Mouse (Mus musculus): ENCODE measurements at regions not wholly inside any gene's neighbourhood (a gene's known extent, or its start where the extent isn't known, plus 50 kb on each side); places are given as distances from the start of the nearest gene placed in this dataset.

DNA sequence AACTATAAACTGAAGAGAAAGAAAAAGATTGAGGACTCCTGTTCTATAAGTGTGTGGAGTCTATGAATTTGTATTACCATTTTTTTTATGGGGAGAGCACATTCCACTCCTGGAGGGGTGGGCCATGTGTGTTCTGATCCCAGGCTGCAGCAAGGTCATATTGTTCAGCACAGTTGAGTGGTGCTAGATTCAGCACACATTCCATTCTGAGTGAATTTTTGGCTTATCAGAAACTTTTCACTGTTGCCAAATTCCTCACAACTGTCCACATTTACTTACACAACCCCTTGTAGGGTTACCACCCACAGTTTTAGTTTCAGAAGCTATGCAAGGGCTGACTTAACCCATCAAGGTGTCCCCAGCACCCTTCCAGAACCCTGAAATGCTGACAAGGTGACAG, 262.7 kb downstream of the Zfp326 start:
- Histone ChIP-seq H3K4me2 (no peak overlapping the region), H3K27me3 (replicated peaks; ENCODE audit: control insufficient read depth, insufficient read depth, low read length) (no peaks in the 10 kb centered on the region), H3K4me3 (ENCODE audit: low read depth, low read length) (no peak overlapping the region), H3K9me3 (ENCODE audit: control insufficient read depth, low read length) (no peaks in the 10 kb centered on the region), H3K4me1 (replicated peaks; ENCODE audit: control insufficient read depth, insufficient read depth, low read length) (no peaks in the 10 kb centered on the region), H3K36me3 (ENCODE audit: control insufficient read depth, insufficient read depth, low read length) (no peaks in the 10 kb centered on the region), H3K9ac (ENCODE audit: low read depth, low read length) (no peak overlapping the region), H3K27ac (ENCODE audit: low read depth, low read length) (no peak overlapping the region)
- ATAC-seq (replicated peaks; ENCODE audit: low FRiP score) (no peak), DNase-seq (ENCODE audit: low spot score) (no peak)

DNA sequence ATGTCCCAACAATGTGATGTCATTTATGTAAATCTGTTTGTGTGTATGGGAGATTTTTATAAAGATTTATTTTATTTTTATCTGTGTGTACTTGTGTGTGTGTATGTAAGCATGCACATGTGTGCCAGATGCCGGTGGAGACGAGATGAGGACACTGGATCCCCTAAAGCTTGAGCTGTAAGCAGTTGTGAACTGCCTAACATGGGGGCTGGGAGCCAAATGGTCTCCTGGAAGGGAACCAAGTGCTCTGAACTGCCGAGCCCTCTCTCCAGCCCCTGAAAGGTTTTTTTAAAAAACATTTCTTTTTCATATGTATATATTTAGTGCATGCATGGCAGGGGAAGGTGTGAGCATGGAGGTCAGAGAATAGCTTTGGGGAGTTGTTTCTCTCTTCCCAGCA, 246.6 kb downstream of the Zfp326 start:
- no peak for ATAC-seq (replicated peaks; ENCODE audit: low FRiP score)

DNA sequence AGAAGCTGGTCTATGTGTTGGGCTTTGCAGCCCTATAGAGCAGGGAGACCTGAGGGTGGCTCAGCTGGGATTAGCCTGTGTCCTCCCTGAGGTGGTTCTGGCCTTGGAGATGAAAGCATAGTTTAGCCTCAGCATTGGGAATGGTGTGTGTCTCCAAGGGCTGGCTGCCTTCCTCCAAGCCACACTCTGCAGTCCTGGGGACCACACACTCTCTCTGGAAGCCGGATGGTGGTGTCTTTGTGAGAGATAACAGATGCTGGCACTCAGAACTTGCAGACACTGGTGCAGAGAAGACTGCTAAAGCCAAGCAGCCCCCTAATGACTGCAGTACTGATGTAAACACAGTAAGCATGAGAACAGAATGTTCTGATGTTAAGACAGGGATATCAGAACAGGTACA, 243.2 kb downstream of the Zfp326 start:
- no peaks in the 10 kb centered on the region for H3K4me1 ChIP-seq (replicated peaks; ENCODE audit: control insufficient read depth, insufficient read depth, low read length)
- WGBS, result 45% methylated on average over 1 of the region's 1 CpGs

More for the DNA sequence above, 246.6 kb downstream of the Zfp326 start:
- Histone ChIP-seq H3K9ac (ENCODE audit: low read depth, low read length) (no peak overlapping the region), H3K4me3 (ENCODE audit: low read depth, low read length) (no peak overlapping the region), H3K9me3 (ENCODE audit: control insufficient read depth, low read length) (no peaks in the 10 kb centered on the region), H3K27me3 (replicated peaks; ENCODE audit: control insufficient read depth, insufficient read depth, low read length) (no peaks in the 10 kb centered on the region), H3K36me3 (ENCODE audit: control insufficient read depth, insufficient read depth, low read length) (no peaks in the 10 kb centered on the region), H3K27ac (ENCODE audit: low read depth, low read length) (no peak overlapping the region), H3K4me2 (no peak overlapping the region), H3K4me1 (replicated peaks; ENCODE audit: control insufficient read depth, insufficient read depth, low read length) (no peaks in the 10 kb centered on the region)
- DNase-seq (ENCODE audit: low spot score), result no peak
- WGBS, result 68% methylated on average over 3 of the region's 3 CpGs

DNA sequence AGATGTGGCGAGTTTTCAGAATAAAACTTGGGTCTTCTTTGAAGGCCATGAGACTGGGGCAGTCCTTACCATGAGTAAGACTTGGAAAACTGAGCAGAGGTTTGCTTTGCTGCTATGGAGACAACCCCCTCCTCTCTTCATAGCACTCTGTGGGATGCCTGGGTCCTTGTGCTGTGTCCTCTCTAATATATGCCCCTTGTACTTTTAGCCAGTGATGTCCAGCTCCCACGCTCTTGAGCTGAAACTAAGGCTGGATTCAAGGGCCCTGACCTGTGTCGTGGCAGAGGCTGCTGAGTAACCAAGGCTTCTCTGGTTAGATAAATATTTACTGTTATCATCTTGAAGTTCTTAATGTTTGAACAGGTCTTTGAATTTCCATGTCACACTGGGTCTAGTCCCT, 236.8 kb downstream of the Zfp326 start:
- no peak overlapping the region for H3K27ac ChIP-seq (ENCODE audit: low read depth, low read length)
- no peaks in the 10 kb centered on the region for H3K27me3 ChIP-seq (replicated peaks; ENCODE audit: control insufficient read depth, insufficient read depth, low read length)
- H3K36me3 ChIP-seq (ENCODE audit: control insufficient read depth, insufficient read depth, low read length), result no peaks in the 10 kb centered on the region
- H3K9me3 ChIP-seq (ENCODE audit: control insufficient read depth, low read length), result no peaks in the 10 kb centered on the region
- 73% methylated on average over 3 of the region's 3 CpGs for WGBS
- no peak overlapping the region for H3K4me3 ChIP-seq (ENCODE audit: low read depth, low read length)
- no peak overlapping the region for H3K9ac ChIP-seq (ENCODE audit: low read depth, low read length)
- DNase-seq (ENCODE audit: low spot score) (no peak), ATAC-seq (replicated peaks; ENCODE audit: low FRiP score) (no peak)
- H3K4me2 ChIP-seq, result no peak overlapping the region
- no peaks in the 10 kb centered on the region for H3K4me1 ChIP-seq (replicated peaks; ENCODE audit: control insufficient read depth, insufficient read depth, low read length)

More for the DNA sequence above, 243.2 kb downstream of the Zfp326 start:
- Histone ChIP-seq H3K36me3 (ENCODE audit: control insufficient read depth, insufficient read depth, low read length) (no peaks in the 10 kb centered on the region), H3K27me3 (replicated peaks; ENCODE audit: control insufficient read depth, insufficient read depth, low read length) (no peaks in the 10 kb centered on the region), H3K27ac (ENCODE audit: low read depth, low read length) (no peak overlapping the region), H3K9ac (ENCODE audit: low read depth, low read length) (no peak overlapping the region), H3K9me3 (ENCODE audit: control insufficient read depth, low read length) (no peaks in the 10 kb centered on the region), H3K4me2 (no peak overlapping the region), H3K4me3 (ENCODE audit: low read depth, low read length) (no peak overlapping the region)
- no peak for ATAC-seq (replicated peaks; ENCODE audit: low FRiP score)
- DNase-seq (ENCODE audit: low spot score), result no peak

DNA sequence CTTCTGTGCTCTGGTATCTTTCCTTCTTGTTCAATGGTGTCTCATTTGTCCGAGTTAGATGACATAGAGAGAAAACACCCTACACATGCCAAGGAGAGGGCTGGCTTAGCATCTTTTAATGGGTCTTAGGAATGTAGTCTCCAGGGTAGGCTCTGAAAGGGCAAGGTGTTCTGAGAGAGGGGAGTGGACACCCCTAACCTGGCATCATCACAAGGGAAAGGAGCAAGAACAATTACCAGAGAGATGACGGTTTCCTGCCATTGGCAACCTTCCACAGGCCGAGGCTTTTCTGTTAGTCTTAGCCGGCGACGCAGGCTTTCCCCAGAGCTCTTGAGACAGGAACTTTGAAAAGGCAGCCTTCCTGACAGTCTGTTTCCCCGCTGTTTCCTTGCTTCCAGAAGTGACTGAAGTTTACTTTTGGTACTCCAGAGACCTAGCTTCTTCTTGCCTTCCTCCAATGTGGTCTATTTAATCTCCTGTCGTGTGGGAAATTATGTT, 232.2 kb downstream of the Zfp326 start:
- Histone ChIP-seq H3K36me3 (ENCODE audit: control insufficient read depth, insufficient read depth, low read length) (no peaks in the 10 kb centered on the region), H3K4me3 (ENCODE audit: low read depth, low read length) (no peak overlapping the region), H3K4me2 (no peak overlapping the region), H3K27me3 (replicated peaks; ENCODE audit: control insufficient read depth, insufficient read depth, low read length) (no peaks in the 10 kb centered on the region), H3K27ac (ENCODE audit: low read depth, low read length) (no peak overlapping the region), H3K9ac (ENCODE audit: low read depth, low read length) (no peak overlapping the region), H3K9me3 (ENCODE audit: control insufficient read depth, low read length) (no peaks in the 10 kb centered on the region), H3K4me1 (replicated peaks; ENCODE audit: control insufficient read depth, insufficient read depth, low read length) (no peaks in the 10 kb centered on the region)
- 70% methylated on average over 8 of the region's 8 CpGs for WGBS
- DNase-seq (ENCODE audit: low spot score) (no peak), ATAC-seq (replicated peaks; ENCODE audit: low FRiP score) (no peak)

DNA sequence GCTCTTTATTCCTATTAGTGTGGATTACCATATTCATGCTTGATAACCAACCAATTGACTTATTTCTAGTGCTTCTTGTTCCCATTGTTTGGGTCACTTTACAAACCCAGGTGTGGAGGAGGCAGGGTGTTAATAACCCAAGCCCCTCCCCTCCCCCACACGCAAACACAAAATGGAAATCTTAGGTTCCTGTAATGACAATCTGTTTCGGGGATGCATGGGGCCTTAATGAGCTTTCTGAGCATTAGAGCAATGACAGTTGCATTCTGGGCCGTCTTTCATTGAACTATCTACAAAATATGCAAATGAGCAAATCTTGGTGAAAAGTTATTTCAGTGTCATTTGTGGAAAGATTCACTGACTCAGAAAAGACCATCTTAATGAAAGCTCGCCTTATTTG, 225.9 kb downstream of the Zfp326 start:
- Histone ChIP-seq H3K4me3 (ENCODE audit: low read depth, low read length) (no peak overlapping the region), H3K27me3 (replicated peaks; ENCODE audit: control insufficient read depth, insufficient read depth, low read length) (no peaks in the 10 kb centered on the region), H3K9me3 (ENCODE audit: control insufficient read depth, low read length) (no peaks in the 10 kb centered on the region), H3K4me2 (no peak overlapping the region), H3K36me3 (ENCODE audit: control insufficient read depth, insufficient read depth, low read length) (no peaks in the 10 kb centered on the region), H3K9ac (ENCODE audit: low read depth, low read length) (no peak overlapping the region), H3K27ac (ENCODE audit: low read depth, low read length) (no peak overlapping the region), H3K4me1 (replicated peaks; ENCODE audit: control insufficient read depth, insufficient read depth, low read length) (no peaks in the 10 kb centered on the region)
- no peak for DNase-seq (ENCODE audit: low spot score)
- ATAC-seq (replicated peaks; ENCODE audit: low FRiP score), result no peak
- whole genome bisulfite sequencing, result 83% methylated on average over 4 of the region's 4 CpGs

DNA sequence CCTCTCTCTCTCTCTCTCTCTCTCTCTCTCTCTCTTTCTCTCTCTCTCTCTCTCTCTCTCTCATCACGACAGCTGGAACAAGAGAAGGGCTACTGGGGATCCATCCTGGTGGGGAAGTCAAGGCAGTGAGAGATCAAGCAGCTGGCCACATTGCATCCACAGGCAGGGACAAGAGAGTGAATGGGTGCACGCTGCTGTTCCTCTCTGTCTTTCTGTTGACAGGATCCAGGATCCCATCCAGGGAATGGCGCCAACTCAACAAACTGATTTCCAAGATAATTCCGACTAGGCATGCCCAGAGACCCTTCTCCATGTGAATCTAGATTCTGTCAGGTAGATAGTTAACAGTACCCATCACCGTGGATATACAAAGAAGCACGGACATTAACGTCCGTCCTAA, 222.5 kb downstream of the Zfp326 start:
- H3K4me3 ChIP-seq (ENCODE audit: low read depth, low read length), result no peak overlapping the region
- H3K4me1 ChIP-seq (replicated peaks; ENCODE audit: control insufficient read depth, insufficient read depth, low read length), result no peaks in the 10 kb centered on the region
- H3K27me3 ChIP-seq (replicated peaks; ENCODE audit: control insufficient read depth, insufficient read depth, low read length), result no peaks in the 10 kb centered on the region
- H3K9me3 ChIP-seq (ENCODE audit: control insufficient read depth, low read length), result no peaks in the 10 kb centered on the region
- no peak for ATAC-seq (replicated peaks; ENCODE audit: low FRiP score)
- no peak for DNase-seq (ENCODE audit: low spot score)
- no peaks in the 10 kb centered on the region for H3K36me3 ChIP-seq (ENCODE audit: control insufficient read depth, insufficient read depth, low read length)
- no peak overlapping the region for H3K4me2 ChIP-seq
- H3K27ac ChIP-seq (ENCODE audit: low read depth, low read length), result no peak overlapping the region
- H3K9ac ChIP-seq (ENCODE audit: low read depth, low read length), result no peak overlapping the region
- WGBS, result 87% methylated on average over 8 of the region's 8 CpGs

DNA sequence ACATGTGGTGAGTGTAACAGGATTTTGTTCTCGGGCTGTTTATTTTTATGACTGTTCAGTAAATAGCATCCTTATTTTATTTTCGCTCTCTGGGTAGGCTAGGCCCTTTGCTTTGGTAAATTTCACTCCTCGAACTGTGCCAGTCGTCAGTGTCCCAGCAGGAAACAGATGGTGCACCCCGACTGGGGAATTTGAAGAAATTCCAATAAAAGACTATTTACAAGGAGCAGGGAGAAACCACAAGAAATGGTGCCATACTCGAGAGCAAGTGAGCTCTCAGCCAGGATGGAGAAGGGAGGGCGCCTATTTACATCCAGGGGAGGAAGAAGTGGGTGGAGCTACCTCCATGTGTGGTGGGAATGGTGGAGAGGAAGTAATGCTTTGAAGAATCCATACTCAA, 213.0 kb downstream of the Zfp326 start:
- H3K27me3 ChIP-seq (replicated peaks; ENCODE audit: control insufficient read depth, insufficient read depth, low read length), result no peaks in the 10 kb centered on the region
- DNase-seq (ENCODE audit: low spot score), result no peak
- WGBS, result 73% methylated on average over 7 of the region's 7 CpGs
- no peak overlapping the region for H3K4me2 ChIP-seq
- H3K9me3 ChIP-seq (ENCODE audit: control insufficient read depth, low read length), result no peaks in the 10 kb centered on the region
- H3K4me3 ChIP-seq (ENCODE audit: low read depth, low read length), result no peak overlapping the region
- H3K4me1 ChIP-seq (replicated peaks; ENCODE audit: control insufficient read depth, insufficient read depth, low read length), result no peaks in the 10 kb centered on the region
- no peak overlapping the region for H3K27ac ChIP-seq (ENCODE audit: low read depth, low read length)
- no peak for ATAC-seq (replicated peaks; ENCODE audit: low FRiP score)
- no peaks in the 10 kb centered on the region for H3K36me3 ChIP-seq (ENCODE audit: control insufficient read depth, insufficient read depth, low read length)
- H3K9ac ChIP-seq (ENCODE audit: low read depth, low read length), result no peak overlapping the region

DNA sequence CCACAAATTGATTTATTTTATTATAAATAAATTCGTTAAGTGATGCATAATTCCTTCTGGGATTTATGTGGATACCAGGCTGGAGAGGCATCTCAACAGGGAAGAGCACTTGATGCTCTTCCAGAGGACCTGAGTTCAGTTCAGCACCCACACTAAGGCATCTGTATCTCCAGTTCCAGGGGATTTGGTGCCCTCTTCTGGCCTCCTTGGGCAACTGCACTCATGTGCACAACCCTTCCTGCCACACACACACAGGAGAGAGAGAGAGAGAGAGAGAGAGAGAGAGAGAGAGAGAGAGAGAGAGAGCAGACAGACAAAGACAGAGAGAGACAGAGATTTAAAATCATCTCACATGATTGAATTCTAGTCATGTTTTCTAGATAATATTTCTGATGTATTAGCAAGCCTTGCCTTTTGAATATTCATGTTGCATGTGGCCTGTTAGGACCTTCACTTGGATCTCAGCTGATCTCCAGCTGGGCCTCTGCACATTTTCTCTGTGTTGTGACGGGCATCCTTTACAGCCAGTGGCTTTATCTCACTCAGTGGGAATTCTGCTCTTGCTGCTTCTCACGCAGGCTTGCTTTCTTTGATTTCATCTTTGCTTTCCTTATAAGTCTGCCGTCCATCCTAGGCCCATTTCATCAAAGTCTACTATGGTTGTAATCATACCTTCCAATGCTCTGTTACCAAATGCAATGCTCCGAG, 212.3 kb downstream of the Zfp326 start:
- Histone ChIP-seq H3K4me2 (no peak overlapping the region), H3K4me3 (ENCODE audit: low read depth, low read length) (no peak overlapping the region), H3K4me1 (replicated peaks; ENCODE audit: control insufficient read depth, insufficient read depth, low read length) (no peaks in the 10 kb centered on the region), H3K9me3 (ENCODE audit: control insufficient read depth, low read length) (no peaks in the 10 kb centered on the region), H3K9ac (ENCODE audit: low read depth, low read length) (no peak overlapping the region), H3K27me3 (replicated peaks; ENCODE audit: control insufficient read depth, insufficient read depth, low read length) (no peaks in the 10 kb centered on the region), H3K36me3 (ENCODE audit: control insufficient read depth, insufficient read depth, low read length) (no peaks in the 10 kb centered on the region), H3K27ac (ENCODE audit: low read depth, low read length) (no peak overlapping the region)
- no peak for DNase-seq (ENCODE audit: low spot score)
- WGBS, result 83% methylated on average over 5 of the region's 5 CpGs
- ATAC-seq (replicated peaks; ENCODE audit: low FRiP score), result no peak

Data from liver, embryonic 11.5 days (tissue).